In genomic region chr17:35697759-35698500, GRCm38 (mm10) we compare ENCODE assay signal across 9 mouse cellular contexts. TPM values are rescaled to one million over a fixed set of nuclear protein-coding genes. Genes with fewer than 3 reads are reported as not detected.
DNase-seq lines count a peak whose midpoint lies in the region; ATAC-seq and TF ChIP-seq lines count a peak whose summit lies in the region.
"Had no signal": no experiment of that assay in that cellular context is flagged by ENCODE, and none has a peak within 500 bp of the region (broad histone marks: within the 10 kb centered on the region; RNA-seq: fewer than 3 reads in every experiment).

No protein-coding gene starts in this region.

- H3K4me1 ChIP-seq in cerebellum, adult 2 months (ENCODE audit: control insufficient read depth, insufficient read depth, low read length) = peaks cover 20% of the 10 kb centered on the region
- H3K4me1 ChIP-seq in forebrain, postnatal 0 days (ENCODE audit: insufficient read depth) = peaks cover 28% of the 10 kb centered on the region
- peaks cover 35% of the 10 kb centered on the region for H3K4me1 ChIP-seq in kidney, postnatal 0 days (replicated peaks; ENCODE audit: insufficient read depth, low read length)
- peaks cover 5% of the 10 kb centered on the region; the same call in 1 of the 2 replicates for H3K4me1 ChIP-seq in liver, postnatal 0 days (ENCODE audit: insufficient read depth)
- peaks cover 40% of the 10 kb centered on the region for H3K4me1 ChIP-seq in stomach, embryonic 16.5 days (ENCODE audit: control insufficient read depth, insufficient read depth, low read length)

- H3K36me3 ChIP-seq in forebrain, postnatal 0 days (ENCODE audit: insufficient read depth) = peaks cover 9% of the 10 kb centered on the region
- H3K36me3 ChIP-seq in kidney, postnatal 0 days (ENCODE audit: insufficient read depth, low read length) = peaks cover 8% of the 10 kb centered on the region
- no peaks in the 10 kb centered on the region for H3K36me3 ChIP-seq in liver, postnatal 0 days (replicated peaks; ENCODE audit: insufficient read depth, low read length)
- H3K36me3 ChIP-seq in stomach, embryonic 16.5 days (ENCODE audit: control insufficient read depth, insufficient read depth, low read length) = peaks cover 14% of the 10 kb centered on the region

- WGBS in cerebellum, adult 2 months = under 1% methylated on average over 15 of the region's 16 CpGs
- WGBS in forebrain, postnatal 0 days = under 1% methylated on average over 16 of the region's 16 CpGs
- WGBS in kidney, postnatal 0 days = 10% methylated on average over 16 of the region's 16 CpGs
- 12% methylated on average over 15 of the region's 16 CpGs for WGBS in liver, postnatal 0 days (ENCODE audit: insufficient replicate concordance)
- 7% methylated on average over 16 of the region's 16 CpGs for WGBS in stomach, embryonic 16.5 days

- TF ChIP-seq EP300 in liver, postnatal 0 days (IDR thresholded peaks at IDR 0.05; ENCODE audit: low read depth) = no peak

- peak overlapping the region; percentile 65 for H3K4me3 ChIP-seq in cerebellum, adult 2 months (replicated peaks; ENCODE audit: insufficient read depth, low read depth, low read length)
- H3K4me3 ChIP-seq in forebrain, postnatal 0 days (ENCODE audit: low read depth, low read length) = peak overlapping the region; percentile 42
- H3K4me3 ChIP-seq in kidney, postnatal 0 days (replicated peaks; ENCODE audit: low read depth, low read length) = peak overlapping the region; percentile 16
- H3K4me3 ChIP-seq in liver, postnatal 0 days (ENCODE audit: low read depth, low read length) = no peak overlapping the region
- H3K4me3 ChIP-seq in stomach, embryonic 16.5 days (replicated peaks; ENCODE audit: low read length) = peak overlapping the region; percentile 43

- no peak for TF ChIP-seq CTCF in cerebellum, adult 2 months (IDR thresholded peaks at IDR 0.05; ENCODE audit: borderline replicate concordance, insufficient read depth, low read depth, low read length)
- TF ChIP-seq CTCF in forebrain, postnatal 0 days (IDR thresholded peaks at IDR 0.05; ENCODE audit: low read depth) = no peak
- no peak for TF ChIP-seq CTCF in kidney, postnatal 0 days (IDR thresholded peaks at IDR 0.05; ENCODE audit: low read depth)
- no peak for TF ChIP-seq CTCF in liver, postnatal 0 days (IDR thresholded peaks at IDR 0.05; ENCODE audit: low read depth)

- TF ChIP-seq POLR2A in cerebellum, adult 2 months (IDR thresholded peaks at IDR 0.05; ENCODE audit: borderline replicate concordance, insufficient read depth, low read length) = peak; percentile 37; the same call in 1 of the 2 replicates

- peak overlapping the region; percentile 83 for H3K4me2 ChIP-seq in forebrain, postnatal 0 days (ENCODE audit: low read depth)
- peak overlapping the region; percentile 58 for H3K4me2 ChIP-seq in kidney, postnatal 0 days (ENCODE audit: low read length)
- H3K4me2 ChIP-seq in liver, postnatal 0 days (ENCODE audit: low read depth, low read length) = peak overlapping the region; percentile 5; the same call in 1 of the 2 replicates
- peak overlapping the region; percentile 64 for H3K4me2 ChIP-seq in stomach, embryonic 16.5 days (ENCODE audit: low read depth, low read length)

- H3K27ac ChIP-seq in cerebellum, adult 2 months (ENCODE audit: insufficient read depth, low read length) = peak overlapping the region; percentile 96
- H3K27ac ChIP-seq in forebrain, postnatal 0 days (ENCODE audit: low read depth, low read length) = peak overlapping the region; percentile 96
- H3K27ac ChIP-seq in kidney, postnatal 0 days = peak overlapping the region; percentile 72
- no peak overlapping the region; the same call in 1 of the 2 replicates for H3K27ac ChIP-seq in liver, postnatal 0 days (ENCODE audit: low read depth)
- peak overlapping the region; percentile 100 for H3K27ac ChIP-seq in stomach, embryonic 16.5 days (ENCODE audit: low read length)

- H3K9ac ChIP-seq in forebrain, postnatal 0 days = peak overlapping the region; percentile 68
- peak overlapping the region; percentile 44 for H3K9ac ChIP-seq in kidney, postnatal 0 days (ENCODE audit: low read depth, low read length)
- no peak overlapping the region for H3K9ac ChIP-seq in liver, postnatal 0 days (replicated peaks)
- H3K9ac ChIP-seq in stomach, embryonic 16.5 days (ENCODE audit: low read length) = peak overlapping the region; percentile 76

- ATAC-seq in forebrain, postnatal 0 days = peak; percentile 78
- peak; percentile 10; the same call in 1 of the 2 replicates for ATAC-seq in kidney, postnatal 0 days (replicated peaks; ENCODE audit: low FRiP score, low read depth)
- no peak for ATAC-seq in liver, postnatal 0 days
- ATAC-seq in stomach, embryonic 16.5 days (ENCODE audit: insufficient read depth, low FRiP score) = peak; percentile 39; the same call in 1 of the 2 replicates

- DNase-seq in ovary, postnatal 36 days (ENCODE audit: low spot score) = peak; percentile 44
- no peak for DNase-seq in ovary, postnatal 10 days (ENCODE audit: low spot score)
- peak; percentile 66 to 80 for DNase-seq in cerebellum, adult 2 months
- peak; percentile 82 for DNase-seq in forebrain, postnatal 0 days
- peak; percentile 70 for DNase-seq in kidney, postnatal 0 days (ENCODE audit: low spot score)
- no peak for DNase-seq in liver, postnatal 0 days
- DNase-seq in thymus, postnatal 0 days (ENCODE audit: low spot score) = no peak

- H3K27me3 ChIP-seq in cerebellum, adult 2 months (ENCODE audit: control insufficient read depth, insufficient read depth, low read length) = no peaks in the 10 kb centered on the region
- H3K27me3 ChIP-seq in forebrain, postnatal 0 days (ENCODE audit: insufficient read depth, low read length) = no peaks in the 10 kb centered on the region
- H3K27me3 ChIP-seq in kidney, postnatal 0 days (ENCODE audit: insufficient read depth, low read length) = no peaks in the 10 kb centered on the region
- H3K27me3 ChIP-seq in liver, postnatal 0 days (ENCODE audit: insufficient read depth, low read length) = peaks cover 54% of the 10 kb centered on the region
- H3K27me3 ChIP-seq in stomach, embryonic 16.5 days (ENCODE audit: control insufficient read depth, insufficient read depth, low read length) = no peaks in the 10 kb centered on the region

- H3K9me3 ChIP-seq in forebrain, postnatal 0 days (ENCODE audit: low read length) = no peaks in the 10 kb centered on the region
- H3K9me3 ChIP-seq in kidney, postnatal 0 days (replicated peaks; ENCODE audit: low read length) = no peaks in the 10 kb centered on the region
- H3K9me3 ChIP-seq in liver, postnatal 0 days (ENCODE audit: low read length) = no peaks in the 10 kb centered on the region
- H3K9me3 ChIP-seq in stomach, embryonic 16.5 days (replicated peaks; ENCODE audit: control insufficient read depth, low read length) = peaks cover 4% of the 10 kb centered on the region; the same call in 1 of the 2 replicates

RNA-seq across cellular contexts. Expression of gene Ddr1, which starts 6.5 kb away (rescaled TPM):
- polyA plus RNA-seq in cerebellum, adult 2 months (2012; rRNA removed) = 76.7 and 76.9 TPM in 2 replicates
- 53.0 and 59.8 TPM in 2 replicates for total RNA-seq in forebrain, postnatal 0 days (2014; rRNA removed)
- 37.3 and 51.2 TPM in 2 replicates for polyA plus RNA-seq in forebrain, postnatal 0 days (2015; fragmentation: Nextera tagmentation; extraction: Ambion mirVana)
- 89.1 and 94.3 TPM in 2 replicates for polyA plus RNA-seq in kidney, postnatal 0 days (2015; fragmentation: Nextera tagmentation; extraction: Ambion mirVana)
- polyA plus RNA-seq in liver, postnatal 0 days (2015; fragmentation: Nextera tagmentation; extraction: Ambion mirVana) = 2.2 and 2.3 TPM in 2 replicates
- polyA plus RNA-seq in stomach, embryonic 16.5 days (2015; fragmentation: Nextera tagmentation; extraction: Ambion mirVana) = 81.5 and 86.5 TPM in 2 replicates
- 33.7 and 33.8 TPM in 2 replicates for polyA plus RNA-seq in thymus, postnatal 0 days (2015; fragmentation: Nextera tagmentation; extraction: Ambion mirVana)

RNA-seq across cellular contexts. Expression of gene Gtf2h4, which starts 24.4 kb away (rescaled TPM):
- polyA plus RNA-seq in cerebellum, adult 2 months (2012; rRNA removed) = 30.7 and 34.8 TPM in 2 replicates
- total RNA-seq in forebrain, postnatal 0 days (2014; rRNA removed) = 21.2 and 30.9 TPM in 2 replicates
- polyA plus RNA-seq in forebrain, postnatal 0 days (2015; fragmentation: Nextera tagmentation; extraction: Ambion mirVana) = 20.9 and 22.1 TPM in 2 replicates
- polyA plus RNA-seq in kidney, postnatal 0 days (2015; fragmentation: Nextera tagmentation; extraction: Ambion mirVana) = 35.6 and 36.5 TPM in 2 replicates
- 14.1 and 15.2 TPM in 2 replicates for polyA plus RNA-seq in liver, postnatal 0 days (2015; fragmentation: Nextera tagmentation; extraction: Ambion mirVana)
- 38.6 and 41.5 TPM in 2 replicates for polyA plus RNA-seq in stomach, embryonic 16.5 days (2015; fragmentation: Nextera tagmentation; extraction: Ambion mirVana)
- 267 and 319 TPM in 2 replicates for polyA plus RNA-seq in thymus, postnatal 0 days (2015; fragmentation: Nextera tagmentation; extraction: Ambion mirVana)

RNA-seq across cellular contexts. Expression of gene Vars2, which starts 30.5 kb away (rescaled TPM):
- 35.5 and 35.9 TPM in 2 replicates for polyA plus RNA-seq in cerebellum, adult 2 months (2012; rRNA removed)
- 29.5 and 42.0 TPM in 2 replicates for total RNA-seq in forebrain, postnatal 0 days (2014; rRNA removed)
- polyA plus RNA-seq in forebrain, postnatal 0 days (2015; fragmentation: Nextera tagmentation; extraction: Ambion mirVana) = 8.5 and 10.4 TPM in 2 replicates
- 12.7 and 13.5 TPM in 2 replicates for polyA plus RNA-seq in kidney, postnatal 0 days (2015; fragmentation: Nextera tagmentation; extraction: Ambion mirVana)
- polyA plus RNA-seq in liver, postnatal 0 days (2015; fragmentation: Nextera tagmentation; extraction: Ambion mirVana) = 4.6 and 5.0 TPM in 2 replicates
- polyA plus RNA-seq in stomach, embryonic 16.5 days (2015; fragmentation: Nextera tagmentation; extraction: Ambion mirVana) = 17.2 and 17.4 TPM in 2 replicates
- 22.5 and 27.0 TPM in 2 replicates for polyA plus RNA-seq in thymus, postnatal 0 days (2015; fragmentation: Nextera tagmentation; extraction: Ambion mirVana)

RNA-seq across cellular contexts. Expression of gene Mucl3, which starts 54.4 kb away (rescaled TPM):
- not detected in 2 replicates for polyA plus RNA-seq in cerebellum, adult 2 months (2012; rRNA removed)
- total RNA-seq in forebrain, postnatal 0 days (2014; rRNA removed) = 0.15 TPM in 1 of 2 replicates, not detected in the other
- not detected in 2 replicates for polyA plus RNA-seq in forebrain, postnatal 0 days (2015; fragmentation: Nextera tagmentation; extraction: Ambion mirVana)
- 0.11 and 0.13 TPM in 2 replicates for polyA plus RNA-seq in kidney, postnatal 0 days (2015; fragmentation: Nextera tagmentation; extraction: Ambion mirVana)
- not detected in 2 replicates for polyA plus RNA-seq in liver, postnatal 0 days (2015; fragmentation: Nextera tagmentation; extraction: Ambion mirVana)
- 71.0 and 145 TPM in 2 replicates for polyA plus RNA-seq in stomach, embryonic 16.5 days (2015; fragmentation: Nextera tagmentation; extraction: Ambion mirVana)
- polyA plus RNA-seq in thymus, postnatal 0 days (2015; fragmentation: Nextera tagmentation; extraction: Ambion mirVana) = 0.10 and 0.17 TPM in 2 replicates
- total RNA-seq: neutrophil, adult 5-6 weeks had no signal

Comparison
In these comparisons a context has a peak if more than half of its experiments do, and no peak if none do; other contexts are left out.
1. DNase-seq: peak in ovary, postnatal 36 days (single experiment), cerebellum, adult 2 months (2 of 2), forebrain, postnatal 0 days (single experiment) and kidney, postnatal 0 days (single experiment); none in ovary, postnatal 10 days (single experiment), liver, postnatal 0 days (single experiment) and thymus, postnatal 0 days (single experiment).
2. H3K4me2 ChIP-seq: peak in every context shown above with its lines; median percentile 83 in forebrain, postnatal 0 days; 64 in stomach, embryonic 16.5 days; 58 in kidney, postnatal 0 days; 5 in liver, postnatal 0 days.
3. RNA of gene Ddr1, which starts 6.5 kb away (polyA plus RNA-seq): 89.1 to 94.3 TPM in kidney, postnatal 0 days, 81.5 to 86.5 TPM in stomach, embryonic 16.5 days, 76.7 to 76.9 TPM in cerebellum, adult 2 months, 37.3 to 51.2 TPM in forebrain, postnatal 0 days and 33.7 to 33.8 TPM in thymus, postnatal 0 days; 2.2 to 2.3 TPM in liver, postnatal 0 days; every median in the first group is over 10 times any median in the second.